Mouse (Mus musculus): ENCODE measurements around the gene Poldip3. TPM values are rescaled to one million over a fixed set of nuclear protein-coding genes. Genes with fewer than 3 reads are reported as not detected.

The Poldip3 gene
- polyA plus RNA-seq, 1 experiment = 42.3 TPM

- no peak overlapping the region for H3K27ac ChIP-seq (ENCODE audit: control insufficient read depth, insufficient read depth, low read depth, low read length, poor library complexity)
- no peak overlapping the region for H3K4me3 ChIP-seq (replicated peaks; ENCODE audit: control insufficient read depth, low read depth, low read length)
- WGBS = 89% methylated on average over 10 of the region's 10 CpGs
- H3K4me1 ChIP-seq (ENCODE audit: control insufficient read depth, insufficient read depth, low read length) = no peaks in the 10 kb centered on the region
- TF ChIP-seq CTCF (IDR thresholded peaks at IDR 0.05; ENCODE audit: control insufficient read depth, insufficient read depth, low read length) (no peak), POLR2A (IDR thresholded peaks at IDR 0.05; ENCODE audit: borderline replicate concordance, control insufficient read depth, low read depth, low read length) (no peak)
Measured at GRCm38 (mm10) chr15:83161062-83161748, 12.0 kb upstream of the Poldip3 start.

DNA sequence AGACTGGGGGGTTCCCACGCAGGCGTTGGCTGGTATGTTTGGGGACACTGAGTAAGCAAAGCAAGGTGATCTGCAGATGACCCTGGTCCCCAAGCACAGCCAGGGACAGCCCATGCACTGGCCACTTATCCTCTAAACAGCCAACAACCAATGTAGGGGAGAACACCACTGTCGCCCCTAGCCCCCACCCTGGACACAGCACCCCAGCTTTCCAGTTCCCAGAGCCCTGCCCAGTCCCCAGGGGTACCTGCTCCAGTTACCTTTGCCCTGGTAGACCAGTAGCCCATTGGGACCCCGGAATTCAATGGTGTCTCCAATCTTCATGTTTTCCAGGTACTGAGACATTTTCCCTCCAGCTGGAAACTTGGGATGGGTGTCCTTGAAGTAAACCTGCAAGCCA is 11.4 kb upstream of the Poldip3 start:
- H3K4me1 ChIP-seq (ENCODE audit: control insufficient read depth, insufficient read depth, low read length) = no peaks in the 10 kb centered on the region

DNA sequence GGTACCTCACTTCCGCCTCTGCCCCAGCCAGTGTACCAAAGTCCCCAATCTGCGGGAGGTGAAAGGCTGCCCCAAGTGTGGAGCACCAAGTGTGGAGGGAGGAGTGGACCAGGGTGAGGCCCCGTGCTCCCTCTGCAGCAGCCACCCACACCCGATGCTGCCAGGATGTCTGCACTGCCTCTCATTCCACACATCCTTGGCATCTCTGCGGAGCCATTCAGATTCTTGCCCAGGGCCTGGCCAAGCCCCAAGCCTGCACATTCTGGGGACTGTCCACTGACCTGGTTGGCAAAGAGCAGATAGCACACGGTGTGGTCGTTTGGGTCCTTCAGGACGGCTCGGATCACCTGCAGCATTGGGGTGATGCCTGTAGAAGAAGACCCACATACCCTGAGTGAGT is 10.6 kb upstream of the Poldip3 start:
- WGBS = 91% methylated on average over 9 of the region's 9 CpGs
- TF ChIP-seq POLR2A (IDR thresholded peaks at IDR 0.05; ENCODE audit: borderline replicate concordance, control insufficient read depth, low read depth, low read length) (no peak), CTCF (IDR thresholded peaks at IDR 0.05; ENCODE audit: control insufficient read depth, insufficient read depth, low read length) (no peak)
- no peak overlapping the region for H3K27ac ChIP-seq (ENCODE audit: control insufficient read depth, insufficient read depth, low read depth, low read length, poor library complexity)
- no peaks in the 10 kb centered on the region for H3K4me1 ChIP-seq (ENCODE audit: control insufficient read depth, insufficient read depth, low read length)
- H3K4me3 ChIP-seq (replicated peaks; ENCODE audit: control insufficient read depth, low read depth, low read length) = no peak overlapping the region

More for the DNA sequence above, 11.4 kb upstream of the Poldip3 start:
- Histone ChIP-seq H3K4me3 (replicated peaks; ENCODE audit: control insufficient read depth, low read depth, low read length) (no peak overlapping the region), H3K27ac (ENCODE audit: control insufficient read depth, insufficient read depth, low read depth, low read length, poor library complexity) (no peak overlapping the region)
- no peak for TF ChIP-seq CTCF (IDR thresholded peaks at IDR 0.05; ENCODE audit: control insufficient read depth, insufficient read depth, low read length)
- TF ChIP-seq POLR2A (IDR thresholded peaks at IDR 0.05; ENCODE audit: borderline replicate concordance, control insufficient read depth, low read depth, low read length) = no peak
- WGBS = 91% methylated on average over 4 of the region's 4 CpGs

- TF ChIP-seq CTCF (IDR thresholded peaks at IDR 0.05; ENCODE audit: control insufficient read depth, insufficient read depth, low read length) (no peak), POLR2A (IDR thresholded peaks at IDR 0.05; ENCODE audit: borderline replicate concordance, control insufficient read depth, low read depth, low read length) (no peak)
- H3K27ac ChIP-seq (ENCODE audit: control insufficient read depth, insufficient read depth, low read depth, low read length, poor library complexity) = no peak overlapping the region
- H3K4me3 ChIP-seq (replicated peaks; ENCODE audit: control insufficient read depth, low read depth, low read length) = no peak overlapping the region
- 82% methylated on average over 7 of the region's 7 CpGs for WGBS
- H3K4me1 ChIP-seq (ENCODE audit: control insufficient read depth, insufficient read depth, low read length) = peaks cover 1% of the 10 kb centered on the region; the same call in 1 of the 2 replicates
Measured at GRCm38 (mm10) chr15:83158587-83159160, 9.5 kb upstream of the Poldip3 start.

GRCm38 (mm10) chr15:83157667-83158064 is 8.5 kb upstream of the Poldip3 start:
- TF ChIP-seq CTCF (IDR thresholded peaks at IDR 0.05; ENCODE audit: control insufficient read depth, insufficient read depth, low read length) (no peak), POLR2A (IDR thresholded peaks at IDR 0.05; ENCODE audit: borderline replicate concordance, control insufficient read depth, low read depth, low read length) (no peak)
- 96% methylated on average over 6 of the region's 6 CpGs for WGBS
- Histone ChIP-seq H3K4me3 (replicated peaks; ENCODE audit: control insufficient read depth, low read depth, low read length) (no peak overlapping the region), H3K4me1 (ENCODE audit: control insufficient read depth, insufficient read depth, low read length) (peaks cover 1% of the 10 kb centered on the region; the same call in 1 of the 2 replicates), H3K27ac (ENCODE audit: control insufficient read depth, insufficient read depth, low read depth, low read length, poor library complexity) (no peak overlapping the region)

- Histone ChIP-seq H3K4me1 (ENCODE audit: control insufficient read depth, insufficient read depth, low read length) (peaks cover 1% of the 10 kb centered on the region; the same call in 1 of the 2 replicates), H3K4me3 (replicated peaks; ENCODE audit: control insufficient read depth, low read depth, low read length) (no peak overlapping the region), H3K27ac (ENCODE audit: control insufficient read depth, insufficient read depth, low read depth, low read length, poor library complexity) (no peak overlapping the region)
- 83% methylated on average over 11 of the region's 11 CpGs for WGBS
- TF ChIP-seq POLR2A (IDR thresholded peaks at IDR 0.05; ENCODE audit: borderline replicate concordance, control insufficient read depth, low read depth, low read length) (no peak), CTCF (IDR thresholded peaks at IDR 0.05; ENCODE audit: control insufficient read depth, insufficient read depth, low read length) (peak; percentile 77)
Measured at GRCm38 (mm10) chr15:83156929-83157666, 7.9 kb upstream of the Poldip3 start.

GRCm38 (mm10) chr15:83155672-83156419 is 6.7 kb upstream of the Poldip3 start:
- peaks cover 1% of the 10 kb centered on the region; the same call in 1 of the 2 replicates for H3K4me1 ChIP-seq (ENCODE audit: control insufficient read depth, insufficient read depth, low read length)
- H3K27ac ChIP-seq (ENCODE audit: control insufficient read depth, insufficient read depth, low read depth, low read length, poor library complexity) = peak overlapping the region; percentile 38
- no peak overlapping the region for H3K4me3 ChIP-seq (replicated peaks; ENCODE audit: control insufficient read depth, low read depth, low read length)
- TF ChIP-seq CTCF (IDR thresholded peaks at IDR 0.05; ENCODE audit: control insufficient read depth, insufficient read depth, low read length) = no peak
- WGBS = 66% methylated on average over 6 of the region's 6 CpGs

GRCm38 (mm10) chr15:83154309-83154708 is 5.1 kb upstream of the Poldip3 start:
- H3K27ac ChIP-seq (ENCODE audit: control insufficient read depth, insufficient read depth, low read depth, low read length, poor library complexity) = no peak overlapping the region
- peaks cover 1% of the 10 kb centered on the region; the same call in 1 of the 2 replicates for H3K4me1 ChIP-seq (ENCODE audit: control insufficient read depth, insufficient read depth, low read length)
- no peak overlapping the region for H3K4me3 ChIP-seq (replicated peaks; ENCODE audit: control insufficient read depth, low read depth, low read length)
- 90% methylated on average over 7 of the region's 7 CpGs for WGBS
- TF ChIP-seq POLR2A (IDR thresholded peaks at IDR 0.05; ENCODE audit: borderline replicate concordance, control insufficient read depth, low read depth, low read length) = no peak
- TF ChIP-seq CTCF (IDR thresholded peaks at IDR 0.05; ENCODE audit: control insufficient read depth, insufficient read depth, low read length) = no peak
